9 mouse cellular contexts compared by ENCODE assay signal in genomic region chr2:72149059-72149458, GRCm38 (mm10).
DNase-seq lines count a peak whose midpoint lies in the region; ATAC-seq and TF ChIP-seq lines count a peak whose summit lies in the region.
"Had no signal": no experiment of that assay in that cellular context is flagged by ENCODE, and none has a peak within 500 bp of the region (broad histone marks: within the 10 kb centered on the region; RNA-seq: fewer than 3 reads in every experiment).

No protein-coding gene starts in this region.

- H3K9ac ChIP-seq in kidney, embryonic 15.5 days, result no peak overlapping the region
- no peak overlapping the region for H3K9ac ChIP-seq in MEL (ENCODE audit: control insufficient read depth, low read depth, low read length, poor library complexity, severe bottlenecking)
- H3K9ac ChIP-seq: lung, embryonic 15.5 days had no signal

- no peak for TF ChIP-seq EP300 in MEL (IDR thresholded peaks at IDR 0.05; ENCODE audit: low read depth in 1 of 2, low read length in 2 of 2)

- H3K27me3 ChIP-seq in kidney, adult 2 months (replicated peaks; ENCODE audit: control insufficient read depth, insufficient read depth, low read length), result no peaks in the 10 kb centered on the region; the same call in 1 of the 2 replicates
- H3K27me3 ChIP-seq in kidney, embryonic 15.5 days, result no peaks in the 10 kb centered on the region
- peaks cover 2 to 6% of the 10 kb centered on the region in 2 experiments; a peak in 3 of 4 replicates for H3K27me3 ChIP-seq in MEL (ENCODE audit: control insufficient read depth in 1 of 2, insufficient read depth in 2 of 2, low read length in 2 of 2)
- H3K27me3 ChIP-seq: lung, embryonic 15.5 days had no signal

- 29% methylated on average over 4 of the region's 4 CpGs for WGBS in kidney, adult 2 months
- WGBS in kidney, embryonic 15.5 days, result 35% methylated on average over 4 of the region's 4 CpGs

- H3K4me1 ChIP-seq in kidney, adult 2 months (ENCODE audit: control insufficient read depth, insufficient read depth, low read length), result no peaks in the 10 kb centered on the region; the same call in none of the 2 replicates
- H3K4me1 ChIP-seq in kidney, embryonic 15.5 days, result peaks cover 17% of the 10 kb centered on the region
- H3K4me1 ChIP-seq in MEL (ENCODE audit: control insufficient read depth in 1 of 2, insufficient read depth in 2 of 2, low read length in 2 of 2), result no peaks in the 10 kb centered on the region

- no peaks in the 10 kb centered on the region for H3K79me2 ChIP-seq in MEL (ENCODE audit: control insufficient read depth, insufficient read depth, low read length, poor library complexity)

- H3K9me3 ChIP-seq in kidney, embryonic 15.5 days (replicated peaks), result no peaks in the 10 kb centered on the region
- H3K9me3 ChIP-seq in MEL (replicated peaks; ENCODE audit: insufficient read depth, low read length), result no peaks in the 10 kb centered on the region
- H3K9me3 ChIP-seq: lung, embryonic 15.5 days had no signal

- H3K27ac ChIP-seq in kidney, adult 2 months (ENCODE audit: insufficient read depth, low read depth, low read length), result peak overlapping the region; percentile 76
- no peak overlapping the region for H3K27ac ChIP-seq in kidney, embryonic 15.5 days
- H3K27ac ChIP-seq in MEL (ENCODE audit: control insufficient read depth, low read depth, low read length), result no peak overlapping the region
- H3K27ac ChIP-seq in left cerebral cortex, adult 2 months, result peak overlapping the region; percentile 48
- H3K27ac ChIP-seq: lung, embryonic 15.5 days had no signal

- TF ChIP-seq CTCF in kidney, adult 2 months (conservative IDR thresholded peaks at IDR 0.05; ENCODE audit: insufficient read depth, insufficient read length, low read depth, low read length), result no peak
- peak in 2 of 3 experiments; percentile 34 to 82; a peak in 4 of 6 replicates for TF ChIP-seq CTCF in MEL (IDR thresholded peaks at IDR 0.05 in 2 of 3, conservative IDR thresholded peaks at IDR 0.05 in 1 of 3; ENCODE audit: control insufficient read depth in 1 of 3, insufficient read depth in 1 of 3, low read depth in 2 of 3, low read length in 3 of 3, poor library complexity in 1 of 3, severe bottlenecking in 1 of 3)
- peak; percentile 86 for TF ChIP-seq CTCF in left cerebral cortex, adult 2 months (IDR thresholded peaks at IDR 0.05)

- TF ChIP-seq POLR2A in kidney, adult 2 months (IDR thresholded peaks at IDR 0.05; ENCODE audit: low read depth, low read length), result no peak
- no peak for TF ChIP-seq POLR2A in MEL (IDR thresholded peaks at IDR 0.05; ENCODE audit: control insufficient read depth in 1 of 2, insufficient read depth in 1 of 2, low read depth in 1 of 2, low read length in 2 of 2, poor library complexity in 1 of 2)

- peak; percentile 73 for TF ChIP-seq RAD21 in MEL (IDR thresholded peaks at IDR 0.05; ENCODE audit: low read depth, low read length)

- no peak overlapping the region for H3K4me3 ChIP-seq in kidney, adult 2 months (ENCODE audit: insufficient read depth, low read depth, low read length)
- no peak overlapping the region for H3K4me3 ChIP-seq in kidney, embryonic 15.5 days (replicated peaks)
- no peak overlapping the region for H3K4me3 ChIP-seq in MEL (ENCODE audit: control insufficient read depth in 1 of 2, insufficient read depth in 1 of 2, low read depth in 2 of 2, low read length in 2 of 2)
- no peak overlapping the region for H3K4me3 ChIP-seq in left cerebral cortex, adult 2 months
- H3K4me3 ChIP-seq: lung, embryonic 15.5 days had no signal

- DNase-seq in kidney, adult 2 months, result peak; percentile 67
- DNase-seq in MEL (ENCODE audit: low read depth, low spot score), result peak; percentile 50
- peak; percentile 78 for DNase-seq in brain, adult 2 months (ENCODE audit: low read depth, low spot score)
- DNase-seq in gastrocnemius, postnatal 14 days, result peak; percentile 60
- peak; percentile 54 to 70 for DNase-seq in left cerebral cortex, adult 2 months (ENCODE audit: extremely low spot score in 1 of 2, low spot score in 2 of 2)
- DNase-seq in retina, postnatal 1 day, result peak; percentile 72

- no peak for ATAC-seq in kidney, embryonic 15.5 days (replicated peaks; ENCODE audit: low FRiP score)
- ATAC-seq in monocyte, adult 5-6 weeks (replicated peaks; ENCODE audit: insufficient number of reproducible peaks, low FRiP score, low TSS enrichment, poor library complexity, severe bottlenecking), result no peak

- no peaks in the 10 kb centered on the region for H3K36me3 ChIP-seq in kidney, adult 2 months (ENCODE audit: control insufficient read depth, insufficient read depth, low read length)
- H3K36me3 ChIP-seq in kidney, embryonic 15.5 days, result no peaks in the 10 kb centered on the region
- H3K36me3 ChIP-seq in MEL (ENCODE audit: control insufficient read depth in 1 of 2, insufficient read depth in 2 of 2, low read length in 2 of 2), result no peaks in the 10 kb centered on the region
- H3K36me3 ChIP-seq: lung, embryonic 15.5 days had no signal

- intact Hi-C loops in gastrocnemius, postnatal 14 days (cut with DNase I; ENCODE audit: low total_unique reads), result no loop called here
- intact Hi-C loops in left cerebral cortex, adult 2 months (cut with DNase I), result loop anchor here (1.0 to 2.0 kb wide), 2 partner anchors 54 to 111 kb away; no protein-coding TSS in a partner anchor

- H3K4me2 ChIP-seq in kidney, embryonic 15.5 days, result no peak overlapping the region
- H3K4me2 ChIP-seq: lung, embryonic 15.5 days had no signal

TF ChIP-seq in MEL, 35 proteins besides CTCF, POLR2A, EP300 and RAD21:
- peak; percentile 55 for TF ChIP-seq ZC3H11A (IDR thresholded peaks at IDR 0.05; ENCODE audit: low read depth, low read length)
- TF ChIP-seq SMC3 (IDR thresholded peaks at IDR 0.05; ENCODE audit: low read depth, low read length), result peak; percentile 88
- no peak for TF ChIP-seq MYB (IDR thresholded peaks at IDR 0.05; ENCODE audit: low read depth, low read length)

Comparison
In these comparisons a context has a peak if more than half of its experiments do, and no peak if none do; other contexts are left out.
1. H3K27ac ChIP-seq: peak in kidney, adult 2 months (single experiment) and left cerebral cortex, adult 2 months (single experiment); none in kidney, embryonic 15.5 days (single experiment) and MEL (single experiment).
2. Peak in every context shown above with its lines, with median percentiles within 50 percentile points of each other: DNase-seq.